Mouse (Mus musculus): Measurements from ENCODE around the gene Kti12. TPM values are rescaled to one million over a fixed set of nuclear protein-coding genes. Genes with fewer than 3 reads are reported as not detected.

Kti12 gene
- polyA plus RNA-seq, 1 experiment from 2014 or later, result 53.2 TPM

GRCm38 (mm10) chr4:108845824-108846569 lies 1.6 kb upstream of the Kti12 start:
- H3K9me3 ChIP-seq (ENCODE audit: control insufficient read depth, low read length), result no peaks in the 10 kb centered on the region
- H3K4me3 ChIP-seq (ENCODE audit: low read length), result no peak overlapping the region
- no peaks in the 10 kb centered on the region for H3K36me3 ChIP-seq (ENCODE audit: control insufficient read depth, insufficient read depth, low read length)
- H3K4me1 ChIP-seq (ENCODE audit: control insufficient read depth, insufficient read depth, low read length), result peaks cover 9% of the 10 kb centered on the region
- no peak overlapping the region for H3K4me2 ChIP-seq (ENCODE audit: low read depth, low read length)
- no peaks in the 10 kb centered on the region for H3K27me3 ChIP-seq (replicated peaks; ENCODE audit: control insufficient read depth, insufficient read depth, low read length)
- 0 out of 2 replicates have a peak overlapping the region, but pooled peaks have one; percentile 2 for H3K27ac ChIP-seq (ENCODE audit: low read length)
- H3K9ac ChIP-seq (ENCODE audit: low read depth, low read length), result no peak overlapping the region
- no peak for ATAC-seq
- 54% methylated on average over 5 of the region's 5 CpGs for WGBS

DNA sequence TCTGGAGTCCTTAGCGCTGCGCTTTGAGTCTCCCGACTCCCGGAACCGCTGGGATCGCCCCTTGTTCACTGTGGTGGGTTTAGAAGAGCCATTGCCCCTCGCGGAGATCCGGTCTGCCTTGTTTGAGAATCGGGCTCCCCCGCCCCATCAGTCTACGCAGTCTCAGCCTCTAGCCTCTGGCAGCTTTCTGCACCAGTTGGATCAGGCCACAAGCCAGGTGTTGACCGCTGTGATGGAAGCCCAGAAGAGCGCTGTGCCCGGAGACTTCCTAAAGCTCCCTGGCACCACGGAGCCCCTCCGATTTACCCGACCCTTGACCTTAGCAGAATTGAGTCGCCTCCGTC lies 892 bp downstream of the Kti12 start, which contains the start of gene A730015C16Rik:
TSS of gene A730015C16Rik (minus strand) at position 115 of the 344 bp plus-strand sequence.
- no peaks in the 10 kb centered on the region for H3K36me3 ChIP-seq (ENCODE audit: control insufficient read depth, insufficient read depth, low read length)
- H3K4me1 ChIP-seq (ENCODE audit: control insufficient read depth, insufficient read depth, low read length), result peaks cover 9% of the 10 kb centered on the region
- peak within 1 kb of the TSS; percentile 79 for H3K9ac ChIP-seq (ENCODE audit: low read depth, low read length)
- H3K4me2 ChIP-seq (ENCODE audit: low read depth, low read length), result peak within 1 kb of the TSS; percentile 77
- H3K9me3 ChIP-seq (ENCODE audit: control insufficient read depth, low read length), result no peaks in the 10 kb centered on the region
- WGBS, result 8% methylated on average over 20 of the region's 20 CpGs
- ATAC-seq, result peak; percentile 36
- H3K27ac ChIP-seq (ENCODE audit: low read length), result peak within 1 kb of the TSS; percentile 94
- H3K27me3 ChIP-seq (replicated peaks; ENCODE audit: control insufficient read depth, insufficient read depth, low read length), result no peaks in the 10 kb centered on the region
- H3K4me3 ChIP-seq (ENCODE audit: low read length), result peak within 1 kb of the TSS; percentile 96

- ATAC-seq, result no peak
- H3K27me3 ChIP-seq (replicated peaks; ENCODE audit: control insufficient read depth, insufficient read depth, low read length), result no peaks in the 10 kb centered on the region
Observed at GRCm38 (mm10) chr4:108866806-108867205, 19.2 kb downstream of the Kti12 start.

GRCm38 (mm10) chr4:108869730-108870374 lies 22.3 kb downstream of the Kti12 start:
- peak; percentile 72 for ATAC-seq
- H3K4me2 ChIP-seq (ENCODE audit: low read depth, low read length), result no peak overlapping the region

More at GRCm38 (mm10) chr4:108866806-108867205, 19.2 kb downstream of the Kti12 start:
- Histone ChIP-seq H3K27ac (ENCODE audit: low read length) (no peak overlapping the region), H3K36me3 (ENCODE audit: control insufficient read depth, insufficient read depth, low read length) (no peaks in the 10 kb centered on the region), H3K4me2 (ENCODE audit: low read depth, low read length) (no peak overlapping the region), H3K9ac (ENCODE audit: low read depth, low read length) (no peak overlapping the region), H3K4me1 (ENCODE audit: control insufficient read depth, insufficient read depth, low read length) (no peaks in the 10 kb centered on the region), H3K9me3 (ENCODE audit: control insufficient read depth, low read length) (no peaks in the 10 kb centered on the region), H3K4me3 (ENCODE audit: low read length) (no peak overlapping the region)
- 83% methylated on average over 7 of the region's 7 CpGs for WGBS

DNA sequence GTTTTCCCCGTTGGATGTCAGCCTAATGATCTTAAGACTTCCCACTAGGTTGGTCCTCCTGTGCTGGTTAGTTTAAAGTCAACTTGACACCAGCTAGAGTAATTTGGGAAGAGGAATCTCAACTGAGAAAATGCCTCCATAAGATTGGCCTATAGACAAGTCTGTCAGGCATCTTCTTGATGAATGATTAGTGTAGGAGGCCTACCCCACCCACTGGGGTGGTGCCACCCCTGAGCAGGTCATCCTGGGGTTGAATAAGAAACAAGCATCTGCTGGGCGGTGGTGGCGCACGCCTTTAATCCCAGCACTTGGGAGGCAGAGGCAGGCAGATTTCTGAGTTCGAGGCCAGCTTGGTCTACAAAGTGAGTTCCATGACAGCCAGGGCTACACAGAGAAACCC lies 26.2 kb downstream of the Kti12 start:
- Histone ChIP-seq H3K9me3 (ENCODE audit: control insufficient read depth, low read length) (no peaks in the 10 kb centered on the region), H3K27ac (ENCODE audit: low read length) (no peak overlapping the region), H3K36me3 (ENCODE audit: control insufficient read depth, insufficient read depth, low read length) (no peaks in the 10 kb centered on the region), H3K4me2 (ENCODE audit: low read depth, low read length) (no peak overlapping the region), H3K27me3 (replicated peaks; ENCODE audit: control insufficient read depth, insufficient read depth, low read length) (no peaks in the 10 kb centered on the region), H3K4me3 (ENCODE audit: low read length) (no peak overlapping the region), H3K9ac (ENCODE audit: low read depth, low read length) (no peak overlapping the region), H3K4me1 (ENCODE audit: control insufficient read depth, insufficient read depth, low read length) (0 out of 2 replicates have a peak, but pooled peaks cover 2% of the 10 kb centered on the region)
- ATAC-seq, result no peak
- WGBS, result 90% methylated on average over 5 of the region's 5 CpGs

More at GRCm38 (mm10) chr4:108869730-108870374, 22.3 kb downstream of the Kti12 start:
- no peaks in the 10 kb centered on the region for H3K4me1 ChIP-seq (ENCODE audit: control insufficient read depth, insufficient read depth, low read length)
- 35% methylated on average over 10 of the region's 10 CpGs for WGBS
- no peaks in the 10 kb centered on the region for H3K27me3 ChIP-seq (replicated peaks; ENCODE audit: control insufficient read depth, insufficient read depth, low read length)
- H3K36me3 ChIP-seq (ENCODE audit: control insufficient read depth, insufficient read depth, low read length), result no peaks in the 10 kb centered on the region
- no peak overlapping the region for H3K4me3 ChIP-seq (ENCODE audit: low read length)
- H3K9ac ChIP-seq (ENCODE audit: low read depth, low read length), result no peak overlapping the region
- no peak overlapping the region for H3K27ac ChIP-seq (ENCODE audit: low read length)
- no peaks in the 10 kb centered on the region for H3K9me3 ChIP-seq (ENCODE audit: control insufficient read depth, low read length)

DNA sequence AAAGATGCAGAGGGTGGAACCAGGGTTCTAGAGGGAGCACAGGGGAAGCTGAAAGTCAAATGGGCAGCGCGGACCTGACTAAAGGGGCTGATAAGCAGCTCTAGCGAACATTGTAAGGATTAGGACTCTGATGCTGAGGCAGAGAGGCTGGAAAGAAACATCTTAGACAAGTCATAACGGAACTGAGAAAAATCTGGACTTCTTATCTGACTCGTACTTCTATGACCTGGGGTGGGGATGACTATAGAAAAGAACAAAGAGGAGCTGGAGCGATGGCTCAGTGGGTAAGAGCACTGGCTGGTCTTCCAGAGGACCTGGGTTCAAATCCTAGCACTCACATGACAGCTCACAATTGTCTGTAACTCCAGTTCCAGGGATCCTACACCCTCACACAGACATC lies 30.3 kb downstream of the Kti12 start:
- no peaks in the 10 kb centered on the region for H3K9me3 ChIP-seq (ENCODE audit: control insufficient read depth, low read length)
- H3K4me3 ChIP-seq (ENCODE audit: low read length), result no peak overlapping the region
- H3K9ac ChIP-seq (ENCODE audit: low read depth, low read length), result no peak overlapping the region
- no peak overlapping the region for H3K27ac ChIP-seq (ENCODE audit: low read length)
- peaks cover 9% of the 10 kb centered on the region; the same call in 1 of the 2 replicates for H3K4me1 ChIP-seq (ENCODE audit: control insufficient read depth, insufficient read depth, low read length)
- WGBS, result 81% methylated on average over 6 of the region's 6 CpGs
- H3K27me3 ChIP-seq (replicated peaks; ENCODE audit: control insufficient read depth, insufficient read depth, low read length), result no peaks in the 10 kb centered on the region
- H3K36me3 ChIP-seq (ENCODE audit: control insufficient read depth, insufficient read depth, low read length), result no peaks in the 10 kb centered on the region
- no peak for ATAC-seq
- H3K4me2 ChIP-seq (ENCODE audit: low read depth, low read length), result no peak overlapping the region

- Histone ChIP-seq H3K9me3 (ENCODE audit: control insufficient read depth, low read length) (no peaks in the 10 kb centered on the region), H3K4me1 (ENCODE audit: control insufficient read depth, insufficient read depth, low read length) (peaks cover 9% of the 10 kb centered on the region; the same call in 1 of the 2 replicates), H3K36me3 (ENCODE audit: control insufficient read depth, insufficient read depth, low read length) (no peaks in the 10 kb centered on the region), H3K4me2 (ENCODE audit: low read depth, low read length) (peak within 1 kb of the TSS; percentile 99), H3K4me3 (ENCODE audit: low read length) (peak within 1 kb of the TSS; percentile 72), H3K9ac (ENCODE audit: low read depth, low read length) (peak within 1 kb of the TSS; percentile 66), H3K27me3 (replicated peaks; ENCODE audit: control insufficient read depth, insufficient read depth, low read length) (no peaks in the 10 kb centered on the region), H3K27ac (ENCODE audit: low read length) (no peak within 1 kb of the TSS)
- WGBS, result under 1% methylated on average over 46 of the region's 46 CpGs
- peak; percentile 94 for ATAC-seq
Observed at GRCm38 (mm10) chr4:108878963-108879822, 31.6 kb downstream of the Kti12 start, which contains the start of gene Rab3b. Gene Rab3b, plus strand, starts transcription at chr4:108879063.

DNA sequence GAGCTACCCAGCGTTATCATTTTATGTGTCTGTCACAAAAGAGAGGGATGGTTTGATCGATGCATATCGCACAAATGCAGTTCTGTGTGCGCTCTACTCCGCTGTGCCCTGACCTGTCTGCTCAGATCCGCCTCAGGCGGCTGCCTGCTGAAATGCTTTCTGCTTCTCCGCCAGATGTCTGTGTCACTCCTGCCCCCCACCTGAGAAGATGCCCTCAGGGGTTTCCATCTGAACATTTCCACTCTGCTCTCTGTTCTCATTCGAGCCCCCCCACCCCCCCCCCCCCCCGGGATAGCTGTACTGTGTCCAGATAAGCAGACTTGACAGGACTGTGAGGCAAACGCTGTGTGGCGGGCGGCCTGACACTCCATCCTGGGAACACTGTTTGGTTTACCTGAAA lies 36.2 kb downstream of the Kti12 start:
- Histone ChIP-seq H3K27ac (ENCODE audit: low read length) (no peak overlapping the region), H3K4me3 (ENCODE audit: low read length) (no peak overlapping the region), H3K27me3 (replicated peaks; ENCODE audit: control insufficient read depth, insufficient read depth, low read length) (no peaks in the 10 kb centered on the region), H3K9ac (ENCODE audit: low read depth, low read length) (no peak overlapping the region), H3K36me3 (ENCODE audit: control insufficient read depth, insufficient read depth, low read length) (no peaks in the 10 kb centered on the region), H3K4me1 (ENCODE audit: control insufficient read depth, insufficient read depth, low read length) (peaks cover 7% of the 10 kb centered on the region; the same call in 1 of the 2 replicates), H3K9me3 (ENCODE audit: control insufficient read depth, low read length) (no peaks in the 10 kb centered on the region), H3K4me2 (ENCODE audit: low read depth, low read length) (no peak overlapping the region)
- WGBS, result 61% methylated on average over 13 of the region's 13 CpGs
- no peak for ATAC-seq

- no peaks in the 10 kb centered on the region for H3K4me1 ChIP-seq (ENCODE audit: control insufficient read depth, insufficient read depth, low read length)
- H3K36me3 ChIP-seq (ENCODE audit: control insufficient read depth, insufficient read depth, low read length), result no peaks in the 10 kb centered on the region
- ATAC-seq, result no peak
- H3K27me3 ChIP-seq (replicated peaks; ENCODE audit: control insufficient read depth, insufficient read depth, low read length), result no peaks in the 10 kb centered on the region
- H3K9ac ChIP-seq (ENCODE audit: low read depth, low read length), result no peak overlapping the region
- no peak overlapping the region for H3K27ac ChIP-seq (ENCODE audit: low read length)
- 62% methylated on average over 4 of the region's 4 CpGs for WGBS
- no peaks in the 10 kb centered on the region for H3K9me3 ChIP-seq (ENCODE audit: control insufficient read depth, low read length)
- H3K4me2 ChIP-seq (ENCODE audit: low read depth, low read length), result no peak overlapping the region
- H3K4me3 ChIP-seq (ENCODE audit: low read length), result no peak overlapping the region
Observed at GRCm38 (mm10) chr4:108887456-108887855, 39.9 kb downstream of the Kti12 start.
